Mouse (Mus musculus): ENCODE results near the gene Pde1a. TPM values are rescaled to one million over a fixed set of nuclear protein-coding genes. Genes with fewer than 3 reads are reported as not detected.
A peak's percentile ranks its signal among the peaks of the same experiment; 100 is the strongest.

Gene Pde1a
- 5.9 TPM in 2 replicates for polyA plus RNA-seq (2015; fragmentation: Nextera tagmentation; extraction: Ambion mirVana)

GRCm38 (mm10) chr2:80128861-80129698, at the start of gene Pde1a:
Gene Pde1a, minus strand, starts transcription at chr2:80129458.
- 5% methylated on average over 21 of the region's 21 CpGs for WGBS
- no peaks in the 10 kb centered on the region for H3K9me3 ChIP-seq (replicated peaks)

GRCm38 (mm10) chr2:80178608-80179280, 49.5 kb upstream of the Pde1a start:
- H3K9me3 ChIP-seq (replicated peaks), result no peaks in the 10 kb centered on the region
- no peak overlapping the region for H3K27ac ChIP-seq
- no peak overlapping the region for H3K4me2 ChIP-seq
- H3K36me3 ChIP-seq (ENCODE audit: poor library complexity, severe bottlenecking), result no peaks in the 10 kb centered on the region
- H3K27me3 ChIP-seq, result no peaks in the 10 kb centered on the region
- H3K4me3 ChIP-seq, result no peak overlapping the region
- ATAC-seq, result no peak
- 82% methylated on average over 4 of the region's 4 CpGs for WGBS
- H3K4me1 ChIP-seq, result no peaks in the 10 kb centered on the region
- H3K9ac ChIP-seq, result no peak overlapping the region

More at GRCm38 (mm10) chr2:80128861-80129698, at the start of gene Pde1a:
- Histone ChIP-seq H3K4me2 (peak within 1 kb of the TSS; percentile 65), H3K36me3 (ENCODE audit: poor library complexity, severe bottlenecking) (no peaks in the 10 kb centered on the region), H3K27ac (peak within 1 kb of the TSS; percentile 49; the same call in 1 of the 2 replicates), H3K27me3 (no peaks in the 10 kb centered on the region), H3K9ac (peak within 1 kb of the TSS; percentile 49; the same call in 1 of the 2 replicates), H3K4me3 (peak within 1 kb of the TSS; percentile 36), H3K4me1 (peaks cover 27% of the 10 kb centered on the region)
- peak; percentile 90 for ATAC-seq

- ATAC-seq, result no peak
- H3K9me3 ChIP-seq (replicated peaks), result no peaks in the 10 kb centered on the region
- no peak overlapping the region for H3K4me2 ChIP-seq
- WGBS, result 88% methylated on average over 3 of the region's 3 CpGs
- no peaks in the 10 kb centered on the region for H3K27me3 ChIP-seq
- H3K4me1 ChIP-seq, result no peaks in the 10 kb centered on the region
- no peak overlapping the region for H3K9ac ChIP-seq
- H3K27ac ChIP-seq, result no peak overlapping the region
- H3K4me3 ChIP-seq, result no peak overlapping the region
- H3K36me3 ChIP-seq (ENCODE audit: poor library complexity, severe bottlenecking), result no peaks in the 10 kb centered on the region
Observed at GRCm38 (mm10) chr2:80178154-80178553, 48.9 kb upstream of the Pde1a start.

GRCm38 (mm10) chr2:80168103-80168502, 38.8 kb upstream of the Pde1a start:
- Histone ChIP-seq H3K4me3 (no peak overlapping the region), H3K36me3 (ENCODE audit: poor library complexity, severe bottlenecking) (no peaks in the 10 kb centered on the region), H3K4me1 (no peaks in the 10 kb centered on the region), H3K4me2 (no peak overlapping the region), H3K27ac (no peak overlapping the region), H3K27me3 (no peaks in the 10 kb centered on the region), H3K9ac (no peak overlapping the region), H3K9me3 (replicated peaks) (no peaks in the 10 kb centered on the region)
- no peak for ATAC-seq
- 90% methylated on average over 1 of the region's 1 CpGs for WGBS

GRCm38 (mm10) chr2:80158784-80159183, 29.5 kb upstream of the Pde1a start:
- no peak overlapping the region for H3K4me3 ChIP-seq
- H3K36me3 ChIP-seq (ENCODE audit: poor library complexity, severe bottlenecking), result no peaks in the 10 kb centered on the region
- H3K9me3 ChIP-seq (replicated peaks), result no peaks in the 10 kb centered on the region
- no peaks in the 10 kb centered on the region for H3K27me3 ChIP-seq
- H3K27ac ChIP-seq, result no peak overlapping the region
- no peak overlapping the region for H3K9ac ChIP-seq
- no peaks in the 10 kb centered on the region for H3K4me1 ChIP-seq
- 86% methylated on average over 2 of the region's 2 CpGs for WGBS
- H3K4me2 ChIP-seq, result no peak overlapping the region
- no peak for ATAC-seq

GRCm38 (mm10) chr2:80158196-80158595, 28.9 kb upstream of the Pde1a start:
- Histone ChIP-seq H3K36me3 (ENCODE audit: poor library complexity, severe bottlenecking) (no peaks in the 10 kb centered on the region), H3K9ac (no peak overlapping the region), H3K27me3 (no peaks in the 10 kb centered on the region), H3K4me1 (no peaks in the 10 kb centered on the region), H3K4me3 (no peak overlapping the region), H3K27ac (no peak overlapping the region), H3K4me2 (no peak overlapping the region), H3K9me3 (replicated peaks) (no peaks in the 10 kb centered on the region)
- whole genome bisulfite sequencing, result 87% methylated on average over 3 of the region's 3 CpGs
- ATAC-seq, result no peak

GRCm38 (mm10) chr2:80150019-80150418, 20.8 kb upstream of the Pde1a start:
- no peaks in the 10 kb centered on the region for H3K9me3 ChIP-seq (replicated peaks)
- H3K4me1 ChIP-seq, result no peaks in the 10 kb centered on the region
- H3K27me3 ChIP-seq, result no peaks in the 10 kb centered on the region
- H3K27ac ChIP-seq, result no peak overlapping the region
- H3K4me3 ChIP-seq, result no peak overlapping the region
- H3K9ac ChIP-seq, result no peak overlapping the region
- WGBS, result 73% methylated on average over 6 of the region's 6 CpGs
- no peak for ATAC-seq
- H3K4me2 ChIP-seq, result no peak overlapping the region
- H3K36me3 ChIP-seq (ENCODE audit: poor library complexity, severe bottlenecking), result no peaks in the 10 kb centered on the region

- Histone ChIP-seq H3K36me3 (ENCODE audit: poor library complexity, severe bottlenecking) (no peaks in the 10 kb centered on the region), H3K9me3 (replicated peaks) (no peaks in the 10 kb centered on the region), H3K4me3 (no peak overlapping the region), H3K4me2 (no peak overlapping the region), H3K27ac (no peak overlapping the region), H3K27me3 (no peaks in the 10 kb centered on the region), H3K4me1 (no peaks in the 10 kb centered on the region), H3K9ac (no peak overlapping the region)
- ATAC-seq, result 0 out of 2 replicates have a peak, but pooled peaks have one; percentile 51
- WGBS, result 53% methylated on average over 3 of the region's 3 CpGs
Observed at GRCm38 (mm10) chr2:80149332-80149731, 20.1 kb upstream of the Pde1a start.

- Histone ChIP-seq H3K4me3 (no peak overlapping the region), H3K4me1 (no peaks in the 10 kb centered on the region), H3K9ac (no peak overlapping the region), H3K36me3 (ENCODE audit: poor library complexity, severe bottlenecking) (no peaks in the 10 kb centered on the region), H3K4me2 (no peak overlapping the region), H3K27me3 (no peaks in the 10 kb centered on the region), H3K9me3 (replicated peaks) (no peaks in the 10 kb centered on the region), H3K27ac (no peak overlapping the region)
- no peak for ATAC-seq
- WGBS, result 84% methylated on average over 3 of the region's 3 CpGs
Observed at GRCm38 (mm10) chr2:80135076-80135475, 5.8 kb upstream of the Pde1a start.

GRCm38 (mm10) chr2:80132677-80133076, 3.4 kb upstream of the Pde1a start:
- ATAC-seq, result no peak
- Histone ChIP-seq H3K27ac (no peak overlapping the region), H3K9me3 (replicated peaks) (no peaks in the 10 kb centered on the region), H3K4me3 (no peak overlapping the region), H3K36me3 (ENCODE audit: poor library complexity, severe bottlenecking) (no peaks in the 10 kb centered on the region), H3K27me3 (no peaks in the 10 kb centered on the region), H3K9ac (no peak overlapping the region), H3K4me2 (no peak overlapping the region), H3K4me1 (peaks cover 15% of the 10 kb centered on the region)
- 83% methylated on average over 3 of the region's 3 CpGs for WGBS

- Histone ChIP-seq H3K4me3 (no peak overlapping the region), H3K4me1 (peaks cover 27% of the 10 kb centered on the region), H3K4me2 (peak overlapping the region; percentile 42), H3K27me3 (no peaks in the 10 kb centered on the region), H3K36me3 (ENCODE audit: poor library complexity, severe bottlenecking) (no peaks in the 10 kb centered on the region), H3K27ac (no peak overlapping the region), H3K9ac (no peak overlapping the region), H3K9me3 (replicated peaks) (no peaks in the 10 kb centered on the region)
- WGBS, result 2% methylated on average over 4 of the region's 4 CpGs
- ATAC-seq, result no peak
Observed at GRCm38 (mm10) chr2:80126663-80127062, 2.6 kb downstream of the Pde1a start.

GRCm38 (mm10) chr2:80086891-80087290, 42.4 kb downstream of the Pde1a start:
- WGBS, result 82% methylated on average over 2 of the region's 2 CpGs
- no peak for ATAC-seq
- Histone ChIP-seq H3K9me3 (replicated peaks) (no peaks in the 10 kb centered on the region), H3K36me3 (ENCODE audit: poor library complexity, severe bottlenecking) (no peaks in the 10 kb centered on the region), H3K4me3 (no peak overlapping the region), H3K4me2 (no peak overlapping the region), H3K27me3 (no peaks in the 10 kb centered on the region), H3K27ac (no peak overlapping the region), H3K4me1 (no peaks in the 10 kb centered on the region), H3K9ac (no peak overlapping the region)
